Mouse (Mus musculus) mammary gland, adult 2 months (tissue): ENCODE results near the gene Glycam1. TPM values are rescaled to one million over a fixed set of nuclear protein-coding genes. Genes with fewer than 3 reads are reported as not detected.

Source experiments
- polyA plus RNA-seq: library from polyadenylated mRNA; depleted of rRNA; stranded (reverse); fragments of >200 nt; gene quantifications from 2 replicates; pipeline ENCODE4 v1.2.3, GENCODE M21; 2012; ENCODE audit warnings: low replicate concordance; rRNA removed

Gene Glycam1
- 606 and 915 TPM in 2 replicates for polyA plus RNA-seq

DNA sequence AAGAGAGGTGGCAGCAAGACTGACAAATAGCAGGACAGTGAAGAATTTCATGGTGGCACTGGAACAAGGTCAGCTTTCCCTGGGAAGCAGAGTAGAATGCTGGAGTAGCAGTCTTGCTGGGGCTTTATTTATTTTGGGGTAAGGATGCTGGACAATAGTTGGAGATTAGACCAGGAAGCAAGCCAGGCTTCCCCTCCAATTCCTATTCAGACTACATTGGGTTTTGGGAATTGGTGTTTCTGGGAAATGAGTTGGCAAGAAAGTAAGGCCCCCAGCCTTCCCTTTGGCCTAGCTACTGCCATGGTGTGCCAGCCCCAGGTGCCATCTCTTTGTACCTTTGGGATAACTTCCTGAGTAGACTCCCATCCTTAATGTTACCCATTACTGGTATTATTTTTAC lies at the start of gene Glycam1:
Gene Glycam1, minus strand, starts transcription at position 101 of the 400 bp plus-strand sequence.

DNA sequence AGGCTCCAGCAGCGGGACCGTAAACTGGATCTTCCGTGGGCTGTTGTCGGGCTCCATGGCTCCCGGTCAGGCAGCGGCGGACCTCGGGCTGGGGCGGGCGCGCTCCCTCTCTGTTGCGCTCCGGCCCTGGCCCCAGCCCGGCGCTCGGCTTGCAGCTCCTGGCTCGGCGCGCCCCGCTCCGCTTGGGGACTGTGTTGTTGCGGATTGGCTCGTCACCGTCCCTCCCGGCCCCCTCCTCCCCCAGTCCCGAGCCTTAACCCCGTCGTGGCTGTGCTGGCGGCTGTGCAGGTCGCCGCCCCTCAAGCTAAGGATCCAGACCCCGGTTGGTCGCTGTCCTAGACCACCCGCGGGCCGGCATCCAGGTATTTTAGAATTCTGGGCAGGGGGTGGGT lies 27.1 kb downstream of the Glycam1 start, which contains the start of gene Ppp1r1a:
Gene Ppp1r1a, minus strand, starts transcription at position 182 of the 392 bp plus-strand sequence.

Other genes starting within 250 kb of the Glycam1 start
- gene Zfp385a, start 225.0 kb downstream of the Glycam1 start, polyA plus RNA-seq = 46.7 and 63.1 TPM in 2 replicates
- 22.0 and 27.6 TPM in 2 replicates for gene Itga5, start 198.3 kb downstream of the Glycam1 start, polyA plus RNA-seq
- gene Gtsf1, start 134.6 kb downstream of the Glycam1 start, polyA plus RNA-seq = not detected in 2 replicates
- gene Gtsf2, start 116.6 kb downstream of the Glycam1 start, polyA plus RNA-seq = not detected in 2 replicates
- 30.1 and 37.6 TPM in 2 replicates for gene Nckap1l, start 111.3 kb downstream of the Glycam1 start, polyA plus RNA-seq
- gene Pde1b, start 62.0 kb downstream of the Glycam1 start, polyA plus RNA-seq = 13.0 and 14.4 TPM in 2 replicates
- 79.7 and 156 TPM in 2 replicates for gene Ppp1r1a, start 27.1 kb downstream of the Glycam1 start, polyA plus RNA-seq
- not detected in 2 replicates for gene Mucl1, start 190.4 kb upstream of the Glycam1 start, polyA plus RNA-seq